Comparison of ENCODE assay signal across 19 mouse cellular contexts in the genomic region with DNA sequence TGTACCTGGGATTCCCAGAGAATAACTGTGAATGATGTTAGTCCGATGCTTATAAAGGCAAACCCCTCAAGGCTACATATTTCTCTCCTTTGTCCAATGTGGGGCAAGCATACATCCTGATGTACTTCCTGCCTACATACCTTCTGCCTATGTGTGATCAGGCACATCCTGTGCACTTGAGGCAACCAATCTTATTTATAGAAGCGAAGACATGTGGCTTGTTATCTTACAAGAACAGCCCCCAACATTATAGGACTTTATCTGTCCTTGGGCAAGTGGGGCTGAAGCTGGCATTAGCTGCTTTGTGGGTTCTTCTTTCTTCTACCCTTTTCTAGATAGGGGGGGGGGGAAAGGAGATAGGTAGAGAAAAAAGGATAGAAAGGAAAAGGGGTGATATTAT.
"Had no signal": no experiment of that assay in that cellular context is flagged by ENCODE, and none has a peak within 500 bp of the region (broad histone marks: within the 10 kb centered on the region; RNA-seq: fewer than 3 reads in every experiment).

No protein-coding gene starts in this region.

- H3K4me1 ChIP-seq: liver, embryonic 15.5 days; lung, embryonic 15.5 days; midbrain, embryonic 13.5 days; neural tube, embryonic 13.5 days; stomach, embryonic 15.5 days had no signal

- H3K4me2 ChIP-seq: liver, embryonic 15.5 days; lung, embryonic 15.5 days; midbrain, embryonic 13.5 days; neural tube, embryonic 13.5 days; stomach, embryonic 15.5 days had no signal

- ATAC-seq: midbrain, embryonic 13.5 days; midbrain, embryonic 16.5 days had no signal

- H3K9ac ChIP-seq: liver, embryonic 15.5 days; lung, embryonic 15.5 days; midbrain, embryonic 13.5 days; neural tube, embryonic 13.5 days; stomach, embryonic 15.5 days had no signal

- DNase-seq: kidney, adult 11 months; kidney, adult 8-10 months; kidney, postnatal 14 days; kidney, postnatal 4 days; lung, adult 18-20 months; lung, postnatal 10 days; lung, postnatal 36 days; retina, postnatal 1 day; right cerebral cortex, postnatal 4 days; thymus, adult 18-20 months; thymus, postnatal 36 days had no signal

- H3K27ac ChIP-seq: liver, embryonic 15.5 days; lung, embryonic 15.5 days; midbrain, embryonic 10.5 days; midbrain, embryonic 13.5 days; neural tube, embryonic 13.5 days; stomach, embryonic 15.5 days had no signal

- H3K9me3 ChIP-seq: liver, embryonic 15.5 days; lung, embryonic 15.5 days; midbrain, embryonic 10.5 days; midbrain, embryonic 13.5 days; neural tube, embryonic 13.5 days; stomach, embryonic 15.5 days had no signal

- H3K4me3 ChIP-seq: liver, embryonic 15.5 days; lung, embryonic 15.5 days; midbrain, embryonic 10.5 days; midbrain, embryonic 13.5 days; myocyte; neural tube, embryonic 13.5 days; stomach, embryonic 15.5 days had no signal

- H3K36me3 ChIP-seq: liver, embryonic 15.5 days; lung, embryonic 15.5 days; midbrain, embryonic 10.5 days; midbrain, embryonic 13.5 days; neural tube, embryonic 13.5 days; stomach, embryonic 15.5 days had no signal

- H3K27me3 ChIP-seq: liver, embryonic 15.5 days; lung, embryonic 15.5 days; midbrain, embryonic 13.5 days; neural tube, embryonic 13.5 days; stomach, embryonic 15.5 days had no signal
